Mouse (Mus musculus) bone marrow macrophage, adult 2 months (primary cell): Measurements from ENCODE around the gene Gm10318.

Source experiments
- CTCF ChIP-seq: IDR thresholded peaks from 2 replicates; pipeline ENCODE4 v1.5.1; 2012; ENCODE audit warnings: low read depth, mild to moderate bottlenecking, low read length, moderate library complexity
- POLR2A ChIP-seq: IDR thresholded peaks from 2 replicates; pipeline ENCODE4 v1.6.1; 2012; ENCODE audit warnings: mild to moderate bottlenecking, low read depth, low read length, borderline replicate concordance

GRCm38 (mm10) chr10:77852559-77852958 lies at the start of gene Gm10318:
- no peak for TF ChIP-seq POLR2A
- TF ChIP-seq CTCF: no peak
